Mouse (Mus musculus): ENCODE data around the gene Gpt2. TPM values are rescaled to one million over a fixed set of nuclear protein-coding genes. Genes with fewer than 3 reads are reported as not detected.

Gene Gpt2
- total RNA-seq, 2 experiments from 2014 or later = 33.3 to 37.5 TPM

DNA sequence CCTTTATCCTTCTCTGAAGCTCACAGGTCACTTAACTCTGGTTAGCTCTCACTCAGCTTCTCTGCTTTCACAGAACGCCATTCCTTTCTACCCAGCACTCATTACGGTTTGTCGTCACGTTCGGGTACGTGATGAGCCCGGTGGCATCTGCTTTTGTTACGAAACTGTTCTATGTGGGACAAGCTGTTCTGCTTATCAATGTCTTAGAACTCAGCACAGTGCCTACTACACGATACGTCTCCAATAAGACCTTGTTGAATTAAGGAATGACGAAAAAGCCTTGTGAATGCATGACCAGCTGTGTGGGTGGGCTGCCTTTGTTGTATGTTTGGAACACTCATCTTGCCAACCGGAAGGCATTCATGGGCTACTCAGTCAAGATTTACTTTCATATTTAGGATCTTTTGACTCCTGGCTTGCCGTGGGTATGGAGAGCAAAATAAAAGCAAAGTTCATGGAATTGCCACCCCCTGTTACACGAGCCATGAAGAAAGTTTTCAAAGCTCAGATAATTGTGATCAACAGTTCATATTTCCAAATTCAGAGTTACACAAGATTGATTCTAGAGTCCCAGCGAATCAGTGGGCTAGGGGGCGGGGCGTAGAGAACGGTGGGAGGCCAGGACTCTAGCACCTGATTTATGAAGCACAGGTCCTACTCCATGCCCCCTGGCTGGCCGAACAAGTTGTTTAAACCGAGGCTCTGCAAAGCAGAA lies 4.3 kb upstream of the Gpt2 start:
- DNase-seq = no peak

GRCm38 (mm10) chr8:85488631-85489030 lies 3.7 kb upstream of the Gpt2 start:
- DNase-seq = no peak

GRCm38 (mm10) chr8:85489546-85489945 lies 2.8 kb upstream of the Gpt2 start:
- no peak for DNase-seq

DNA sequence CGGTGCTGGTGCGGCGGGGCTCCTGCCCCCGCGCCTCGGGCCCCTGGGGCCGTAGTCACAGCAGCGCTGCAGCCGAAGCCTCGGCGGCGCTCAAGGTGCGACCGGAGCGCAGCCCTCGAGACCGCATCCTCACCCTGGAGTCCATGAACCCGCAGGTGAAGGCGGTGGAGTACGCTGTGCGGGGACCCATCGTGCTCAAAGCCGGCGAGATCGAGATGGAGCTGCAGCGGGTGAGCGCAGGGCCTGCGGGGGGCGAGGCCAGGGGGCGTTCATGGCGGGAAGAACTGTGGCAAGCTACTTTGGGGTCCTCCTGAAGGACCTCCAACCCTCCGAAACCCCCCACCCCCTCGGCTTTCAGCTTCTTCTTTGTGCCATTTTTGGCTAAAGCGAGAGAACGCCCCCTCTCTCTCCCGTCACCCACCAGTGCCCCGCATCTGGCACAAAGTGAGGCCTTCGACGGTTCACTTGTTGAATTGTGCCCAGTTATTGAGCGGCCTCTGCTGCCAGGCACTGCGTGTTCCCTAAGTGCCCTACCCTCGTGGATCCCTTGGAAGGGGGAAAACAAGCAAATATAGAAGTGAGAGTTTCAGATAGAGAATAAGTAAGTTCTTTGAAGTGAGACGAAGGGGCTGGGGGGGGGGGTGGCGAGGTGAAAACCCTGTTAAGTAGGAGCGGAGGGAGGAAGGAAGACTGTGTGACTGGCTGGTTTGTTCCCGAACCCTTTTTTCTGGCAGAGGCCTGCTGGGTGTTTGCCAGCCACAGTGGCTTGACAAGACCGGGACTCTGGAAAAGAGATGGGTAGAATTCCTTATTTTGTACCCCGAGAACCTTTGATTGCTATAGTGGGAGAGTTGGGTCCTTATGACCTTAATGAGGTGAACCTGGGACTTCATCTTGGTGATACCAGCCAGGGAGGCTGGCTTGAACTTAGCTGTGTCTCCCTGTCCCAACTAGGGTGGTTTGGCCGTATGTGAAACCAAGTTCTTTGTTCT lies 860 bp downstream of the Gpt2 start:
- DNase-seq = peak in 1 of 2 experiments; percentile 39

GRCm38 (mm10) chr8:85496125-85496524 lies 3.7 kb downstream of the Gpt2 start:
- DNase-seq = no peak

DNA sequence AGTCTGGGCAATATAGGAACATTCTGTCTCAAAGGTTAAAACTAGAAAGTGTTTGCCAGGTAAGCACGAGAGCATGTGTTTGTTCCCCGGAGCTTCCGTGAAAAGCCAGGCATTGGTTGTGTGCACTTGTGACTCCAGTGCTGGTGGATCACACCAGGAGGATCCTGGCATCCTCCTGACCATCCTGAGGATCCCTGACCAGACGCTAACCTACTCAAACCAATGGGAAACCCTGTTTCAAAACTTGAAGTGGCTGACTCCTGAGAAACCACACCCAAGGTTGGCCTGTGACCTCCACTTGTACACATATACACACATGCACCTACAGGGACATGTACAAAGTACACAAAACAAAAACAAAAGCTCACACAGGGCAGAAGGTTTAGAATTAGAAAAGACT lies 4.4 kb downstream of the Gpt2 start:
- no peak for DNase-seq

DNA sequence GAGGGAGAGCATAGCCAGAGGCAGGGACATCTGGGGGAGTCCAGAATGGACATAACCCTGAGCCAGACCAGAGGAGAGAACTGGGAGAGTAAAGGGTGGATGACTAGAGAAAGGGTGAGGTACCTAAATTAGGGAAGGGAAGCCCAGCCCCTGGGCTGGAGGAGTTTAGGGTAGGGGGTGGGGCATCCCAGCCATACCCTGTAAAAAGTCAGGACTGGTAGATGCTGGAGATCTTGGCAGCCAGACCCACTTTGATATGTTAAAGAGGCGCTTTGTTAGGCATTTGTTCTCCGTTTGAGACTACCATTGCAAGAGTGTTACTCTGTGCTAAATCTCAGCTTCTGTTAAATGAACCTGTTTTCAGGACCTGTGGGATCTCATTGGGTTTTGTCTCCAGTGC lies 6.2 kb downstream of the Gpt2 start:
- no peak for DNase-seq

DNA sequence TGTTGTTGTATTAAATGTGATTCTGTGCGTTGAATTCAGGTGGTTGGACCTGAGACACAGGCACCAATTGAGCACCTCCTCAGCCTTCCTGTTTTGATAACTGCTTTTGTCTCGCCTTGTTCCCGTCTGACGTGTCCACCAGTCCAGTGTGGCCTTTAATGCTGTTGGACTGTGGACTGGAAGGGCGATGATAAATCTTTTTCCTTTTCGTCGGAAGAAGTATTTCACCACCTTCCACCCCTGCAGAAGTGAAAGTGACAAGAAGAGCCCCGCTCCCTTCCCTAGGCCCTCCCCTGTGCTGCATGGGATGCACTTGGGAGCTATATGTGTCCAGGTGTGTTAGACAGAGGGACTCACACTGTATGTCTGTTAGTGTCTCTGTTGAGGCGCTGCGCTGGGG lies 8.1 kb downstream of the Gpt2 start:
- no peak for DNase-seq

- peak; percentile 69 to 70 for DNase-seq
Observed at GRCm38 (mm10) chr8:85500955-85501685, 8.7 kb downstream of the Gpt2 start.

GRCm38 (mm10) chr8:85502381-85502780 lies 10.0 kb downstream of the Gpt2 start:
- DNase-seq = no peak

- DNase-seq = no peak
Observed at GRCm38 (mm10) chr8:85503065-85503464, 10.7 kb downstream of the Gpt2 start.

- DNase-seq = no peak
Observed at GRCm38 (mm10) chr8:85504704-85505103, 12.3 kb downstream of the Gpt2 start.

GRCm38 (mm10) chr8:85506620-85507019 lies 14.2 kb downstream of the Gpt2 start:
- DNase-seq = no peak

GRCm38 (mm10) chr8:85508661-85509060 lies 16.3 kb downstream of the Gpt2 start:
- DNase-seq = no peak

DNA sequence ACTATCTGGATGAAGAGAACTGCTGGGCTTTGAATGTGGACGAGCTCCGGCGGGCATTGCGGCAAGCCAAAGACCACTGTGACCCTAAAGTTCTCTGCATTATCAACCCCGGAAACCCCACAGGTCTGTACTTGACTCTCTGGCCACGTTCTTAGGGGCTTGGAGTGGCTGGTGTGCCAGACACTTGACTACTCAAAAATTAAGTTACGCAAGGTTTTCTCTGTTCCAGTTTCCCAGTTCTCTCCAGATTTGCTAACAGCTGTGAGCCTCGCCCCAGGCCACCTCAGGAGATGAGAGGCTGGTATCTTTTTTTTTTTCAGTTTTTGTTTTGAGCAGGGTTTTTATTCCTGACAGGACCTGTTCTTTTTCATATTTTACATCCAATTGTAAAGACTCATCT lies 19.9 kb downstream of the Gpt2 start:
- no peak for DNase-seq

- DNase-seq = peak in 1 of 2 experiments; percentile 42
Observed at GRCm38 (mm10) chr8:85513283-85513682, 20.9 kb downstream of the Gpt2 start.

DNA sequence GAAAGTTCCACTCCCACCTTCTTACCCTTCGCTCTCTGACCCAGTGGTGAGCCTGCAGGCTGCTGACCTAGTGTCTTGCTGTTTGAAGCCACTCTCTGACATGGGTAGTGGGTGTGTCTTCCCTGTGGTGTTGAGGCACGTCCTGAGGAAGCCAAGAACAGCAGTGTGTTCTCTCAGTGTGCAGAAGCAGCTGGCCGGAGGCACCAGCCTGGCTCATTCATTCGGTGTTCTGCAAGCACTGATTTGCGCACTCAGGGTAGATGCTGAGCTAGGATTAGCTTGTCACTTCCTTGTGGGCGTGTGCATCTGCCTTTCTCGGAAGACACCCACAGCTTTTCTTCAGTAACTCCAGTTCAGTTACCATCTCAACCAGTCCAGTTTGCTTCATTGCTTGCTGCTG lies 23.0 kb downstream of the Gpt2 start:
- peak in 1 of 2 experiments; percentile 61 for DNase-seq

DNA sequence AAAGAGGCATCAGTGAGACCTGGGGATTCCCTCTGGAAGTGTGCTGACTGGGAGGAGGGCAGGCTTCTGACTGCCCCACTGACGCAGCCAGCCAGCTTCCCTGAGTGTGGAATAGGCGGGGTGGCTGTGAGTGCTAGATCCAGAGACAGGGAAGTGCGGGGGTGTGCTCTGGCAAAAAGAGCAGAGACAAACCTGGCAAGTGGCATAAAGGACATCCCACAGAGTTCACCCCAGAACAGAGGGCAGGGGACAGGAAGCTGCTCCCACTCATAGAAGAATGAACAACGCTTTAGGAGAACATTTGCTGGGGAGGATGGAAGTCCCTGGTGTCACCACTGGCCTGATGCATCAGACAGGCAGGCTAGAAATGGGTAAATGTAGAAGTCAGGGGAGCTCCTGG lies 25.0 kb downstream of the Gpt2 start:
- peak in 1 of 2 experiments; percentile 46 for DNase-seq

DNA sequence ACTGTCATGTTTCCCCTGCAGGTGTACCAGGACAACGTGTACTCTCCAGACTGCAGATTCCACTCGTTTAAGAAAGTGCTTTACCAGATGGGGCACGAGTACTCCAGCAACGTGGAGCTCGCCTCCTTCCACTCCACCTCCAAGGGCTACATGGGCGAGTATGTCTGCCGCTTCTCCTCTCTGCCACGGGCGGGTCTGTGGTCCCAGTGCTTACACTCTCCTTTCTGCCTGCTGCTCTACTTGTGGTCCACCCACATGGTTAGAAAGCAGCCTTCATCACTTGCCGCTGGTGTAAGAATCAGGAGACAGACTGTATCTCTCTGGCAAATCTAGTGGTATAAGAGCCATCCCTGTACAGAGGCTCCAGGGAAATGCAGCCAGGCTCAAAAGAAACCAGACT lies 25.6 kb downstream of the Gpt2 start:
- no peak for DNase-seq

GRCm38 (mm10) chr8:85520586-85520985 lies 28.2 kb downstream of the Gpt2 start:
- no peak for DNase-seq

DNA sequence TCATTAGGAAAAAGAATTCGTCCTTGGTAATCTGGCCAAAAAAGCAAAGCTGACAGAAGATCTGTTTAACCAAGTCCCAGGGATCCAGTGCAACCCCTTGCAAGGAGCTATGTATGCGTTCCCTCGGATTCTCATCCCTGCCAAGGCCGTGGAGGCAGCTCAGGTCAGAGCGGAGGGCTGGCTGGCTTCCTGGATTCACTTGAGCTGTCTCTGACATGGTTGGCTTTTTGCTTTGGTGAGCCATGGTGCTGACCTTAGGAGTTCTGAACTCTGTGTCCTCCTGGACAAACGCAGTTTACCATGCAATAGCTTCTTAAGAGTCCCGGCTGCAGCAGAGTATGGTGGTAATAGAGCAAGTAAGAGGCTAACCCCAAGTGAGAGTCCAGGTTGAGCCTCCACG lies 29.0 kb downstream of the Gpt2 start:
- peak; percentile 74 to 81 for DNase-seq

- DNase-seq = peak; percentile 49 to 71
Observed at GRCm38 (mm10) chr8:85524086-85524485, 31.7 kb downstream of the Gpt2 start.

- DNase-seq = peak; percentile 49 to 81
Observed at GRCm38 (mm10) chr8:85526105-85526504, 33.7 kb downstream of the Gpt2 start.

Measured in heart, adult 18-20 months (tissue).